Mouse (Mus musculus): ENCODE results near the gene Pde4c. TPM values are rescaled to one million over a fixed set of nuclear protein-coding genes. Genes with fewer than 3 reads are reported as not detected.
A peak's percentile ranks its signal among the peaks of the same experiment; 100 is the strongest.

Gene Pde4c
- polyA plus RNA-seq, 1 experiment from 2014 or later: 0.25 TPM

DNA sequence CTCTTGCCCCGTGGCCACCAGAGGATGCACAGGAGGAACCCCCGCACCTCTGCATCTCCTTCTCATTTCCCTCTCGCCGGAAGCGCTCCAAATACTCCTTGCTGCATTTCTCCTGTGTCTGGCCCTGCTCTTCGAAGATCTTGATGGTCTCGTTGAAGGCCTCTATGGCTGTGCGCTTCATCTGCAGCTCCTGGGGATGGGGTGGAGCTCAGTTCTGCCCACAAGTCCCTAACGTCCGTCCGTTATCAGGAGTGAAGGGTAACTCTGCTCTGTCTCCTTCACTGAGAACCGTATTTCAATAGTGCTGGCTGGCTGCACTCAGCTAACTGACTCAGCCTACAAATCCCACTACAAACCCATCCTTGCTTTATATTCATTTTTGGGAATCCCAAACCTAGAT lies 46.3 kb downstream of the Pde4c start:
- 71% methylated on average over 12 of the region's 12 CpGs for WGBS
- H3K9me3 ChIP-seq (replicated peaks): no peaks in the 10 kb centered on the region
- peak overlapping the region; percentile 9; the same call in 1 of the 2 replicates for H3K4me3 ChIP-seq
- H3K4me1 ChIP-seq: peaks cover 42% of the 10 kb centered on the region
- H3K27me3 ChIP-seq (ENCODE audit: low read depth, poor library complexity, severe bottlenecking): no peaks in the 10 kb centered on the region
- peaks cover 76% of the 10 kb centered on the region for H3K36me3 ChIP-seq
- peak overlapping the region; percentile 9; the same call in 1 of the 2 replicates for H3K27ac ChIP-seq
- DNase-seq (ENCODE audit: low spot score): no peak

- Histone ChIP-seq H3K4me3 (no peak overlapping the region), H3K4me1 (peaks cover 49% of the 10 kb centered on the region), H3K9me3 (replicated peaks) (no peaks in the 10 kb centered on the region), H3K36me3 (peaks cover 81% of the 10 kb centered on the region), H3K27ac (no peak overlapping the region), H3K27me3 (ENCODE audit: low read depth, poor library complexity, severe bottlenecking) (no peaks in the 10 kb centered on the region)
- DNase-seq (ENCODE audit: low spot score): no peak
- 94% methylated on average over 13 of the region's 13 CpGs for WGBS
Measured at GRCm38 (mm10) chr8:70770748-70771147, 47.2 kb downstream of the Pde4c start.

- Histone ChIP-seq H3K4me3 (no peak overlapping the region), H3K27me3 (ENCODE audit: low read depth, poor library complexity, severe bottlenecking) (no peaks in the 10 kb centered on the region), H3K36me3 (peaks cover 81% of the 10 kb centered on the region), H3K9me3 (replicated peaks) (no peaks in the 10 kb centered on the region), H3K4me1 (peaks cover 47% of the 10 kb centered on the region), H3K27ac (no peak overlapping the region)
- WGBS: 88% methylated on average over 7 of the region's 7 CpGs
- DNase-seq (ENCODE audit: low spot score): no peak
Measured at GRCm38 (mm10) chr8:70771217-70771616, 47.7 kb downstream of the Pde4c start.

DNA sequence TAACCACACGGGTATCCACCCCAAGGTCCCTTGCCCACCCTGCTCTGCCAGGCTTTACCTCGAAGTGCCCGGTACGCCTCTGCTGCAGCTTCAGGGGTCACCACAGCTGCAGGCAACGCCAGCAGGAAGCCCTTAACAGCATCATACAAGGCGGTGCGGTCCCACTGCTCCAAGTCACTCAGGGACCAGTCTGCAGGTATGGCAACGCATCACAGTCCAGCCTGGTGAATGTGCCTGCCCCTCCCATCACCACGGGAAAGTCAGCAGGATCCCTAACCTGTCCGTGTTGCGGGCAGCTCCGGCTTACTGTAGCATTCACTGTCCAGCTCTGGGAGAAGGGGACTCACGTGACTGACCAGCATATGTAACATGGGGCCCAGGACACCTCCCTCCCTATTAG lies 48.6 kb downstream of the Pde4c start:
- H3K9me3 ChIP-seq (replicated peaks): no peaks in the 10 kb centered on the region
- no peak for DNase-seq (ENCODE audit: low spot score)
- 96% methylated on average over 13 of the region's 13 CpGs for WGBS
- H3K4me1 ChIP-seq: peaks cover 39% of the 10 kb centered on the region
- no peaks in the 10 kb centered on the region for H3K27me3 ChIP-seq (ENCODE audit: low read depth, poor library complexity, severe bottlenecking)
- peaks cover 81% of the 10 kb centered on the region for H3K36me3 ChIP-seq
- no peak overlapping the region for H3K27ac ChIP-seq
- H3K4me3 ChIP-seq: no peak overlapping the region

DNA sequence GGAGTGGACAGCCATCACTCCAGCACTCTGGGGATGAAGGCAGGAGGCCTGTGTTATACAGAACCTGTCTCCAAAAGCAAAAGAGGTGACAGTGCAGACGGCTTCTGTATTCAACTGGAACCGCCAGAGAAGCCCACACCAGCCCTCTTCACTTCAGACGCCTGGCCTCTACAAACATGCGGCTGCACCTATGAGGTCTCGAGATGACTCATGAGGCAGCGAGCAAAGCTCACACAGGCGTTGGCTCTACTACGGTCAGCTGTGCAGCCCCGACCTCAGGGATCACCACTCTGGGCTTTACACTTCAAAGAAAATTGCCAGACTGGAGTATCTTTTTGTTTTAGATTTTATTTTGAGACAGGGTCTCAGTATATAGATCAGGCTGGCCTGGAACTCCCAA lies 49.4 kb downstream of the Pde4c start:
- Histone ChIP-seq H3K9me3 (replicated peaks) (no peaks in the 10 kb centered on the region), H3K27me3 (ENCODE audit: low read depth, poor library complexity, severe bottlenecking) (no peaks in the 10 kb centered on the region), H3K4me3 (no peak overlapping the region), H3K4me1 (peaks cover 39% of the 10 kb centered on the region), H3K27ac (no peak overlapping the region), H3K36me3 (peaks cover 74% of the 10 kb centered on the region)
- 90% methylated on average over 9 of the region's 9 CpGs for WGBS
- DNase-seq (ENCODE audit: low spot score): no peak

GRCm38 (mm10) chr8:70773410-70773809 lies 49.9 kb downstream of the Pde4c start:
- no peak overlapping the region for H3K4me3 ChIP-seq
- H3K27ac ChIP-seq: no peak overlapping the region
- no peaks in the 10 kb centered on the region for H3K9me3 ChIP-seq (replicated peaks)
- 83% methylated on average over 5 of the region's 5 CpGs for WGBS
- peaks cover 73% of the 10 kb centered on the region for H3K36me3 ChIP-seq
- H3K4me1 ChIP-seq: peaks cover 44% of the 10 kb centered on the region
- no peaks in the 10 kb centered on the region for H3K27me3 ChIP-seq (ENCODE audit: low read depth, poor library complexity, severe bottlenecking)
- DNase-seq (ENCODE audit: low spot score): no peak

- Histone ChIP-seq H3K4me3 (0 out of 2 replicates have a peak overlapping the region, but pooled peaks have one; percentile 1), H3K4me1 (peaks cover 45% of the 10 kb centered on the region), H3K27me3 (ENCODE audit: low read depth, poor library complexity, severe bottlenecking) (no peaks in the 10 kb centered on the region), H3K36me3 (peaks cover 73% of the 10 kb centered on the region), H3K27ac (no peak overlapping the region), H3K9me3 (replicated peaks) (no peaks in the 10 kb centered on the region)
- 90% methylated on average over 9 of the region's 9 CpGs for WGBS
- no peak for DNase-seq (ENCODE audit: low spot score)
Measured at GRCm38 (mm10) chr8:70773833-70774232, 50.3 kb downstream of the Pde4c start.

DNA sequence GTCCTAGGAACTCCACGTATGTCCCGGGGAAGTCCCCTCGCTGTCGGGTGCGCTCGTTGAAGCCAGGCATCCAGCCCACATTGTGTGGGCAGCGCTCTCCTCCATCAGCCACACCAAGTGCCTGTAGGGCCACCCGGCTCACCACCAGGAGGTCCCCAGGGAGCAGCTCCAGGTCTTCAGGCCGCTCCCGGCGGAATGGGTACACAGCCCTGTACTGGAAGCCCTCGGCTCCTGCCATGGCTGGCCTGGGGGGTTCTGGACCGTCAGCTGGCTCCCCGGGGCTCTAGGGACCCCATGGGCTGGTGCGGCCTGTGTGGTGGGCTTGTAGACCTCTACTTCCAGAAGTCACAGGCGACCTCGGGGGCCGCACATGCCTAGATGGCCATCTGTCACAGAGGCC lies 51.2 kb downstream of the Pde4c start:
- Histone ChIP-seq H3K36me3 (peaks cover 74% of the 10 kb centered on the region), H3K4me3 (no peak overlapping the region)
- WGBS: 97% methylated on average over 18 of the region's 18 CpGs

GRCm38 (mm10) chr8:70775227-70775626 lies 51.7 kb downstream of the Pde4c start:
- Histone ChIP-seq H3K4me3 (peak overlapping the region; percentile 66), H3K27me3 (ENCODE audit: low read depth, poor library complexity, severe bottlenecking) (no peaks in the 10 kb centered on the region), H3K36me3 (peaks cover 74% of the 10 kb centered on the region), H3K27ac (peak overlapping the region; percentile 94), H3K9me3 (replicated peaks) (no peaks in the 10 kb centered on the region), H3K4me1 (peaks cover 46% of the 10 kb centered on the region)
- WGBS: 90% methylated on average over 5 of the region's 5 CpGs
- DNase-seq (ENCODE audit: low spot score): no peak

More for the DNA sequence above, 51.2 kb downstream of the Pde4c start:
- Histone ChIP-seq H3K4me1 (peaks cover 46% of the 10 kb centered on the region), H3K27me3 (ENCODE audit: low read depth, poor library complexity, severe bottlenecking) (no peaks in the 10 kb centered on the region), H3K9me3 (replicated peaks) (no peaks in the 10 kb centered on the region), H3K27ac (peak overlapping the region; percentile 12; the same call in 1 of the 2 replicates)
- DNase-seq (ENCODE audit: low spot score): no peak

- Histone ChIP-seq H3K4me3 (peak overlapping the region; percentile 66), H3K9me3 (replicated peaks) (no peaks in the 10 kb centered on the region), H3K36me3 (peaks cover 74% of the 10 kb centered on the region), H3K4me1 (peaks cover 46% of the 10 kb centered on the region), H3K27me3 (ENCODE audit: low read depth, poor library complexity, severe bottlenecking) (no peaks in the 10 kb centered on the region), H3K27ac (peak overlapping the region; percentile 94)
- WGBS: 5% methylated on average over 34 of the region's 34 CpGs
- peak; percentile 53 for DNase-seq (ENCODE audit: low spot score)
Measured at GRCm38 (mm10) chr8:70775851-70776495, 52.5 kb downstream of the Pde4c start.

- peaks cover 46% of the 10 kb centered on the region for H3K4me1 ChIP-seq
- peak; percentile 99 for DNase-seq (ENCODE audit: low spot score)
Measured at GRCm38 (mm10) chr8:70776496-70777444, 53.2 kb downstream of the Pde4c start, which contains the start of gene Pik3r2. TSS of gene Pik3r2 (minus strand) at chr8:70776713.

GRCm38 (mm10) chr8:70780093-70780492 lies 56.6 kb downstream of the Pde4c start:
- Histone ChIP-seq H3K4me1 (peaks cover 28% of the 10 kb centered on the region), H3K9me3 (replicated peaks) (no peaks in the 10 kb centered on the region), H3K4me3 (no peak overlapping the region), H3K27ac (no peak overlapping the region), H3K27me3 (ENCODE audit: low read depth, poor library complexity, severe bottlenecking) (no peaks in the 10 kb centered on the region), H3K36me3 (peaks cover 74% of the 10 kb centered on the region)
- DNase-seq (ENCODE audit: low spot score): no peak
- WGBS: 82% methylated on average over 11 of the region's 11 CpGs

More at GRCm38 (mm10) chr8:70776496-70777444, 53.2 kb downstream of the Pde4c start, which contains the start of gene Pik3r2:
- peaks cover 74% of the 10 kb centered on the region for H3K36me3 ChIP-seq
- peak within 1 kb of the TSS; percentile 66 for H3K4me3 ChIP-seq
- no peaks in the 10 kb centered on the region for H3K27me3 ChIP-seq (ENCODE audit: low read depth, poor library complexity, severe bottlenecking)
- H3K9me3 ChIP-seq (replicated peaks): no peaks in the 10 kb centered on the region
- WGBS: under 1% methylated on average over 94 of the region's 94 CpGs
- H3K27ac ChIP-seq: peak within 1 kb of the TSS; percentile 94

Measured in limb, embryonic 10.5 days (tissue).